Mouse (Mus musculus) kidney, embryonic 16.5 days (tissue): ENCODE data around the gene Dmrtc2. TPM values are rescaled to one million over a fixed set of nuclear protein-coding genes. Genes with fewer than 3 reads are reported as not detected.
"Not testable (repeated sequence)": the region's sequence is repeated elsewhere in the genome, so short reads cannot be mapped to it uniquely, and the experiment has no call there.

ENCODE experiments used
- ATAC-seq: fragments of 200-750 bp; cut with Nextera tagmentation; 2 replicates; pipeline ENCODE4 v1.8.0; 2017; ENCODE audit warnings: moderate TSS enrichment; ENCODE audit not compliant: low FRiP score, low TSS enrichment
- H3K27ac ChIP-seq: fragments of 300-500 bp; sonication (generic); 2 replicates; pipeline ENCODE4 v1.5.1; 2014; ENCODE audit warnings: low read length
- H3K27me3 ChIP-seq: fragments of 300-500 bp; sonication (generic); 2 replicates; pipeline ENCODE4 v1.6.1; 2014; ENCODE audit warnings: low read length, control low read depth, mixed read lengths; ENCODE audit not compliant: insufficient read depth
- H3K36me3 ChIP-seq: fragments of 300-500 bp; sonication (generic); 2 replicates; pipeline ENCODE4 v1.6.1; 2014; ENCODE audit warnings: low read length, control low read depth, mixed read lengths; ENCODE audit not compliant: insufficient read depth
- H3K4me1 ChIP-seq: fragments of 300-500 bp; sonication (generic); 2 replicates; pipeline ENCODE4 v1.6.1; 2014; ENCODE audit warnings: low read length, control low read depth, mixed read lengths; ENCODE audit not compliant: insufficient read depth
- H3K4me2 ChIP-seq: fragments of 300-500 bp; sonication (generic); replicated peaks from 2 replicates; pipeline ENCODE4 v1.6.1; 2014; ENCODE audit warnings: low read depth, low read length
- H3K4me3 ChIP-seq: fragments of 300-500 bp; sonication (generic); 2 replicates; pipeline ENCODE4 v1.5.1; 2014; ENCODE audit warnings: mild to moderate bottlenecking, low read length
- H3K9ac ChIP-seq: fragments of 300-500 bp; sonication (generic); replicated peaks from 2 replicates; pipeline ENCODE4 v1.6.1; 2014; ENCODE audit warnings: low read length
- H3K9me3 ChIP-seq: fragments of 300-500 bp; sonication (generic); 2 replicates; pipeline ENCODE4 v1.6.1; 2016; ENCODE audit warnings: low read length, control low read depth
- WGBS: fragments of 180-500 bp; shearing (Covaris S2); extraction: QIAGEN DNeasy Blood & Tissue Kit; methylation state at CpG from one replicate; pipeline ENCODE4 v1.1.7; 2014; 5-methylcytosine and 5-hydroxymethylcytosine counted together
- polyA plus RNA-seq: library from polyadenylated mRNA; unstranded; fragments of >200 nt; fragmentation: Nextera tagmentation; extraction: Ambion mirVana; gene quantifications from 2 replicates; pipeline ENCODE4 v1.2.1, GENCODE M21; 2015

Dmrtc2 gene
- polyA plus RNA-seq, 1 experiment from 2014 or later = not detected

- H3K9ac ChIP-seq, H3K4me2 ChIP-seq, ATAC-seq, H3K4me3 ChIP-seq, H3K36me3 ChIP-seq, H3K27ac ChIP-seq, H3K4me1 ChIP-seq, H3K9me3 ChIP-seq, H3K27me3 ChIP-seq: not testable (repeated sequence)
- WGBS = 32% methylated on average over 2 of the region's 2 CpGs
Measured at GRCm38 (mm10) chr7:24846576-24846975, 23.3 kb upstream of the Dmrtc2 start.

- Histone ChIP-seq H3K9me3 (no peaks in the 10 kb centered on the region), H3K9ac (no peak overlapping the region), H3K27me3 (no peaks in the 10 kb centered on the region), H3K4me2 (no peak overlapping the region), H3K36me3 (no peaks in the 10 kb centered on the region), H3K4me3 (no peak overlapping the region), H3K27ac (no peak overlapping the region), H3K4me1 (peaks cover 9% of the 10 kb centered on the region; the same call in 1 of the 2 replicates)
- ATAC-seq = no peak
- WGBS = 23% methylated on average over 5 of the region's 5 CpGs
Measured at GRCm38 (mm10) chr7:24850162-24850561, 19.7 kb upstream of the Dmrtc2 start.

- Histone ChIP-seq H3K9me3 (no peaks in the 10 kb centered on the region), H3K27me3 (no peaks in the 10 kb centered on the region), H3K4me1 (peaks cover 9% of the 10 kb centered on the region; the same call in 1 of the 2 replicates), H3K4me2 (no peak overlapping the region), H3K9ac (no peak overlapping the region), H3K36me3 (no peaks in the 10 kb centered on the region), H3K27ac (no peak overlapping the region), H3K4me3 (no peak overlapping the region)
- WGBS = 36% methylated on average over 6 of the region's 6 CpGs
- ATAC-seq = 0 out of 2 replicates have a peak, but pooled peaks have one; percentile 23
Measured at GRCm38 (mm10) chr7:24850899-24851303, 19.0 kb upstream of the Dmrtc2 start.

- WGBS = 74% methylated on average over 5 of the region's 5 CpGs
- no peak overlapping the region for H3K9ac ChIP-seq
- no peak for ATAC-seq
- H3K4me2 ChIP-seq = no peak overlapping the region
- H3K27ac ChIP-seq = no peak overlapping the region
- no peak overlapping the region for H3K4me3 ChIP-seq
- no peaks in the 10 kb centered on the region for H3K36me3 ChIP-seq
- no peaks in the 10 kb centered on the region for H3K9me3 ChIP-seq
- peaks cover 9% of the 10 kb centered on the region; the same call in 1 of the 2 replicates for H3K4me1 ChIP-seq
- H3K27me3 ChIP-seq = no peaks in the 10 kb centered on the region
Measured at GRCm38 (mm10) chr7:24851596-24852325, 18.1 kb upstream of the Dmrtc2 start.

GRCm38 (mm10) chr7:24852557-24853232, 17.2 kb upstream of the Dmrtc2 start:
- H3K27me3 ChIP-seq = no peaks in the 10 kb centered on the region; the same call in 1 of the 2 replicates
- ATAC-seq = peak; percentile 65
- peaks cover 9% of the 10 kb centered on the region; the same call in 1 of the 2 replicates for H3K4me1 ChIP-seq
- no peaks in the 10 kb centered on the region for H3K9me3 ChIP-seq
- no peak overlapping the region for H3K9ac ChIP-seq
- H3K27ac ChIP-seq = no peak overlapping the region
- no peak overlapping the region for H3K4me3 ChIP-seq
- no peaks in the 10 kb centered on the region for H3K36me3 ChIP-seq
- no peak overlapping the region for H3K4me2 ChIP-seq
- WGBS = 64% methylated on average over 8 of the region's 8 CpGs

GRCm38 (mm10) chr7:24853233-24853563, 16.7 kb upstream of the Dmrtc2 start:
- H3K9ac ChIP-seq = no peak overlapping the region
- no peaks in the 10 kb centered on the region; the same call in 1 of the 2 replicates for H3K27me3 ChIP-seq
- H3K36me3 ChIP-seq = no peaks in the 10 kb centered on the region
- H3K4me2 ChIP-seq = no peak overlapping the region
- peaks cover 9% of the 10 kb centered on the region; the same call in 1 of the 2 replicates for H3K4me1 ChIP-seq
- H3K27ac ChIP-seq = no peak overlapping the region
- H3K4me3 ChIP-seq = no peak overlapping the region
- ATAC-seq = no peak; the same call in 1 of the 2 replicates
- H3K9me3 ChIP-seq = no peaks in the 10 kb centered on the region

- H3K4me2 ChIP-seq = no peak overlapping the region
- 0 out of 2 replicates have a peak overlapping the region, but pooled peaks have one; percentile 4 for H3K9ac ChIP-seq
- WGBS = 20% methylated on average over 7 of the region's 7 CpGs
- no peaks in the 10 kb centered on the region for H3K9me3 ChIP-seq
- peak; percentile 26; the same call in 1 of the 2 replicates for ATAC-seq
- peaks cover 9% of the 10 kb centered on the region; the same call in 1 of the 2 replicates for H3K4me1 ChIP-seq
- H3K36me3 ChIP-seq = no peaks in the 10 kb centered on the region
- no peaks in the 10 kb centered on the region; the same call in 1 of the 2 replicates for H3K27me3 ChIP-seq
- no peak overlapping the region for H3K27ac ChIP-seq
- no peak overlapping the region for H3K4me3 ChIP-seq
Measured at GRCm38 (mm10) chr7:24853695-24854094, 16.2 kb upstream of the Dmrtc2 start.

GRCm38 (mm10) chr7:24856460-24857120, 13.3 kb upstream of the Dmrtc2 start:
- H3K27ac ChIP-seq = no peak overlapping the region
- 52% methylated on average over 6 of the region's 6 CpGs for WGBS
- ATAC-seq = no peak
- no peaks in the 10 kb centered on the region for H3K36me3 ChIP-seq
- H3K4me2 ChIP-seq = no peak overlapping the region
- no peaks in the 10 kb centered on the region; the same call in 1 of the 2 replicates for H3K27me3 ChIP-seq
- no peak overlapping the region for H3K4me3 ChIP-seq
- no peak overlapping the region for H3K9ac ChIP-seq
- peaks cover 6% of the 10 kb centered on the region; the same call in 1 of the 2 replicates for H3K4me1 ChIP-seq
- no peaks in the 10 kb centered on the region for H3K9me3 ChIP-seq

- WGBS = 65% methylated on average over 5 of the region's 5 CpGs
- Histone ChIP-seq H3K27ac (no peak overlapping the region), H3K4me1 (no peaks in the 10 kb centered on the region), H3K9ac (no peak overlapping the region), H3K36me3 (no peaks in the 10 kb centered on the region), H3K27me3 (no peaks in the 10 kb centered on the region; the same call in 1 of the 2 replicates), H3K4me3 (no peak overlapping the region), H3K9me3 (no peaks in the 10 kb centered on the region), H3K4me2 (no peak overlapping the region)
- ATAC-seq = no peak
Measured at GRCm38 (mm10) chr7:24859234-24859633, 10.6 kb upstream of the Dmrtc2 start.
